Mouse (Mus musculus): Measurements from ENCODE around the gene Tmem182. TPM values are rescaled to one million over a fixed set of nuclear protein-coding genes. Genes with fewer than 3 reads are reported as not detected.

Gene Tmem182
- polyA plus RNA-seq, 1 experiment from 2014 or later: 0.11 TPM

DNA sequence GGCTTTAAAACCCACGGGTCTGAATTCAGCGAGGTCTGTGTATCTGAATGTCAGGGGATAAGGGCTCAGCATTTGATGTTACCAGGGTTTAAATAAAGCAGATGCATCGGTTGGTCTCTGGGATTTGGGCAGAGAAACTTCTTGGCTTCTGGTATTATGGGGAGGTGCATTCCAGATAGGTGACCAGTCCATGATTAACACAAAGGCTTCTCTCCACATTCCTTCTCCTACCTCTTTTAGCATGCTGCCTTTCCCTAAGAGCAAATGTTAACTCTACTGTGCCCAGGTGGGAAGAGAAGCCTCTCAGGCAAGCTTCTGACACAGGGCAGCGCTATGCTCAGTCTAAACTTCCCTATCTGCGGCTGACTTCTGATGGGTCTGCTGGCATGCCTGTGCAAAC is 32.2 kb upstream of the Tmem182 start:
- ATAC-seq: no peak
- WGBS: 91% methylated on average over 5 of the region's 5 CpGs
- Histone ChIP-seq H3K36me3 (ENCODE audit: control insufficient read depth, insufficient read depth, low read length) (peaks cover 6% of the 10 kb centered on the region; the same call in 1 of the 2 replicates), H3K27me3 (replicated peaks; ENCODE audit: control insufficient read depth, insufficient read depth, low read length) (no peaks in the 10 kb centered on the region), H3K4me2 (ENCODE audit: low read length) (no peak overlapping the region), H3K4me1 (ENCODE audit: control insufficient read depth, insufficient read depth, low read depth, low read length) (no peaks in the 10 kb centered on the region), H3K4me3 (ENCODE audit: low read length) (no peak overlapping the region), H3K9me3 (ENCODE audit: control insufficient read depth, low read length) (no peaks in the 10 kb centered on the region), H3K9ac (ENCODE audit: low read depth, low read length) (no peak overlapping the region), H3K27ac (ENCODE audit: low read depth, low read length) (no peak overlapping the region)

DNA sequence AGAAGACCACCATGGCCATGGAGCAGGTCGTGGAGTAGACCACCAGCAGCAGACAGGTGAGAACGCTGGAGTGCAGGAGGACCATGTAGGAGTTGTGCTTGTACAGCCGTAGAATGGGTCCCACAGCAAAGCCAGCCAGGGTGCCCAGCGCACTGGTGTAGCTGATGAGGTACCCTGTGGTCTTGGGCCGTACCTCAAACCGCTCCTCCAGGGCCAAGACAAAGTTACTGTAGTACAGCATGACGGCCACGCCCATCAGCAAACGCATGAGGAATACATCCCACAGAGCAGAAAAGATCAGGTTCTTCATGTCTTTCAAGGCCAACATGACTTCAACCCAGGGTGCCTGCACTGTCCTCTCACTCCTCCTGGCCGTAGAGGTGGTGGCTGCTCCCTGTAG is 31.4 kb upstream of the Tmem182 start:
- 96% methylated on average over 10 of the region's 10 CpGs for WGBS
- H3K36me3 ChIP-seq (ENCODE audit: control insufficient read depth, insufficient read depth, low read length): peaks cover 13% of the 10 kb centered on the region
- H3K27ac ChIP-seq (ENCODE audit: low read depth, low read length): no peak overlapping the region
- no peak overlapping the region for H3K4me3 ChIP-seq (ENCODE audit: low read length)
- no peak overlapping the region for H3K9ac ChIP-seq (ENCODE audit: low read depth, low read length)
- ATAC-seq: no peak
- H3K27me3 ChIP-seq (replicated peaks; ENCODE audit: control insufficient read depth, insufficient read depth, low read length): no peaks in the 10 kb centered on the region
- no peak overlapping the region for H3K4me2 ChIP-seq (ENCODE audit: low read length)
- H3K9me3 ChIP-seq (ENCODE audit: control insufficient read depth, low read length): peaks cover 7% of the 10 kb centered on the region
- no peaks in the 10 kb centered on the region for H3K4me1 ChIP-seq (ENCODE audit: control insufficient read depth, insufficient read depth, low read depth, low read length)

DNA sequence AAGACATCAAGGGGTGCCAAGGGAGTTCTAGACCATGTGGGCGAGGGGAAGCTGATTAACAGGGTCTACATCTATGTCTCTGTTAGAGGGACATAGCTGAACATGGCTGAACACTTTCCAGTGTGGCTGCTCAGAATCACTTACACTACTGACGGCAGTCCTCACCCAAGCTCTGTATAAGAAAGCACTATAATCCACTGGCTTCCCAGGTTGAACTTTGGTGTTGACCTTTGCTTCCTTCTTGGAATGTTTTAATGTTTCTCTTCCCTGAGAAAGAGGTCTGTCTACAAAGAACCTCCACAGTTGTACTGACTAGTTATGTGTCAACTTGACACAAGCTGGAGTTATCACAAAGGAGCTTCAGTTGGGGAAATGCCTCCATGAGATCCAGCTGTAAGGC is 29.3 kb upstream of the Tmem182 start:
- Histone ChIP-seq H3K27ac (ENCODE audit: low read depth, low read length) (no peak overlapping the region), H3K4me3 (ENCODE audit: low read length) (no peak overlapping the region), H3K4me1 (ENCODE audit: control insufficient read depth, insufficient read depth, low read depth, low read length) (no peaks in the 10 kb centered on the region), H3K36me3 (ENCODE audit: control insufficient read depth, insufficient read depth, low read length) (peaks cover 28% of the 10 kb centered on the region), H3K9ac (ENCODE audit: low read depth, low read length) (no peak overlapping the region), H3K9me3 (ENCODE audit: control insufficient read depth, low read length) (peaks cover 15% of the 10 kb centered on the region), H3K27me3 (replicated peaks; ENCODE audit: control insufficient read depth, insufficient read depth, low read length) (no peaks in the 10 kb centered on the region), H3K4me2 (ENCODE audit: low read length) (no peak overlapping the region)
- WGBS: 85% methylated on average over 2 of the region's 2 CpGs
- ATAC-seq: no peak

- H3K9ac ChIP-seq (ENCODE audit: low read depth, low read length): no peak overlapping the region
- WGBS: 90% methylated on average over 3 of the region's 3 CpGs
- peaks cover 30% of the 10 kb centered on the region for H3K36me3 ChIP-seq (ENCODE audit: control insufficient read depth, insufficient read depth, low read length)
- no peak overlapping the region for H3K4me2 ChIP-seq (ENCODE audit: low read length)
- H3K27ac ChIP-seq (ENCODE audit: low read depth, low read length): no peak overlapping the region
- H3K27me3 ChIP-seq (replicated peaks; ENCODE audit: control insufficient read depth, insufficient read depth, low read length): no peaks in the 10 kb centered on the region
- no peak overlapping the region for H3K4me3 ChIP-seq (ENCODE audit: low read length)
- no peak for ATAC-seq
- no peaks in the 10 kb centered on the region for H3K4me1 ChIP-seq (ENCODE audit: control insufficient read depth, insufficient read depth, low read depth, low read length)
- H3K9me3 ChIP-seq (ENCODE audit: control insufficient read depth, low read length): peaks cover 15% of the 10 kb centered on the region
Observed at GRCm38 (mm10) chr1:40776763-40777162, 28.6 kb upstream of the Tmem182 start.

- H3K9ac ChIP-seq (ENCODE audit: low read depth, low read length): no peak overlapping the region
- H3K4me1 ChIP-seq (ENCODE audit: control insufficient read depth, insufficient read depth, low read depth, low read length): no peaks in the 10 kb centered on the region
- ATAC-seq: no peak
- no peak overlapping the region for H3K4me2 ChIP-seq (ENCODE audit: low read length)
- H3K27me3 ChIP-seq (replicated peaks; ENCODE audit: control insufficient read depth, insufficient read depth, low read length): no peaks in the 10 kb centered on the region
- H3K27ac ChIP-seq (ENCODE audit: low read depth, low read length): no peak overlapping the region
- peaks cover 14% of the 10 kb centered on the region for H3K9me3 ChIP-seq (ENCODE audit: control insufficient read depth, low read length)
- no peak overlapping the region for H3K4me3 ChIP-seq (ENCODE audit: low read length)
- 89% methylated on average over 7 of the region's 7 CpGs for WGBS
- H3K36me3 ChIP-seq (ENCODE audit: control insufficient read depth, insufficient read depth, low read length): peaks cover 23% of the 10 kb centered on the region
Observed at GRCm38 (mm10) chr1:40783450-40783849, 22.0 kb upstream of the Tmem182 start.

DNA sequence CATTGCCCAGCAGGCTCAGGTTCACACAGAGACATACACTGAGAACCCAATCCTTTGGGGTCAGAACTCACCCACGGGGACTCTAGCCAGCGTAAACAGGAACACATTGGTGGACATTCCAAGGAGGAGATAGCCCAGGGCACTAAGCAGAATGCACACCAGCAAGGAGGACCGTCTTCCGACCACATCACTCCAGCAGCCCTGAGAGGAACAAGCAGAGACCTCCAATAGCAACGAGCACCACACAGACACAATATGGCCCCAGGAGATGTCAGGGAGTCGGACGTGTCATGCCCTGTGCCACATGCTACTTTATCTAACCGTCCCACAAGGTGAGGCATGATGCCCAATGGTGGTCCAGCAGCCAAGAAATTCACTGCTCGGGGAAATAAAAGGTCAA is 21.1 kb upstream of the Tmem182 start:
- Histone ChIP-seq H3K4me3 (ENCODE audit: low read length) (no peak overlapping the region), H3K4me2 (ENCODE audit: low read length) (no peak overlapping the region), H3K9me3 (ENCODE audit: control insufficient read depth, low read length) (peaks cover 7% of the 10 kb centered on the region), H3K9ac (ENCODE audit: low read depth, low read length) (no peak overlapping the region), H3K36me3 (ENCODE audit: control insufficient read depth, insufficient read depth, low read length) (peaks cover 15% of the 10 kb centered on the region), H3K4me1 (ENCODE audit: control insufficient read depth, insufficient read depth, low read depth, low read length) (no peaks in the 10 kb centered on the region), H3K27ac (ENCODE audit: low read depth, low read length) (no peak overlapping the region), H3K27me3 (replicated peaks; ENCODE audit: control insufficient read depth, insufficient read depth, low read length) (no peaks in the 10 kb centered on the region)
- no peak for ATAC-seq
- 95% methylated on average over 9 of the region's 9 CpGs for WGBS

GRCm38 (mm10) chr1:40785876-40786445 is 19.4 kb upstream of the Tmem182 start:
- ATAC-seq: no peak
- Histone ChIP-seq H3K4me1 (ENCODE audit: control insufficient read depth, insufficient read depth, low read depth, low read length) (peaks cover 4% of the 10 kb centered on the region; the same call in 1 of the 2 replicates), H3K27ac (ENCODE audit: low read depth, low read length) (no peak overlapping the region), H3K4me2 (ENCODE audit: low read length) (no peak overlapping the region), H3K9ac (ENCODE audit: low read depth, low read length) (no peak overlapping the region), H3K27me3 (replicated peaks; ENCODE audit: control insufficient read depth, insufficient read depth, low read length) (no peaks in the 10 kb centered on the region), H3K9me3 (ENCODE audit: control insufficient read depth, low read length) (no peaks in the 10 kb centered on the region), H3K4me3 (ENCODE audit: low read length) (no peak overlapping the region), H3K36me3 (ENCODE audit: control insufficient read depth, insufficient read depth, low read length) (0 out of 2 replicates have a peak, but pooled peaks cover 2% of the 10 kb centered on the region)
- WGBS: 89% methylated on average over 11 of the region's 11 CpGs

DNA sequence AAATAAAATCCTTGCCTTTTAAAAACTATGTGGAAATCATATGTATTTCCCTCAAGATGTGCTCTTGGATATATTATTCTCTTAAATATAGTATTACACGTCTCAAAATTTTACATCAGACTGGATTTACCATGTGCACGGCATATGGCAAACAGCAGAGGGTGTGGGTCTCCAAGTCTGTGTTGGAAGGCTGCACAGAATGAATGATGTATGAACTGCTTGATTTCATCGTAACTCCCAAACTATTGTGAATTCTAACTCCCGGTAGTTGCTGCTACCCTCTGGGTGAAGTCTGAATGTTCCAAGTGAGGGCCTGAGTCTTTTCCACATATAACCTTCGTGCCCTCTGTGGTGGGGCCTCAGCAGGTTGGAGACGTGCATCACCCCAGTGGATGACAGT is 16.4 kb upstream of the Tmem182 start:
- Histone ChIP-seq H3K4me3 (ENCODE audit: low read length) (no peak overlapping the region), H3K4me1 (ENCODE audit: control insufficient read depth, insufficient read depth, low read depth, low read length) (peaks cover 4% of the 10 kb centered on the region; the same call in 1 of the 2 replicates), H3K9ac (ENCODE audit: low read depth, low read length) (no peak overlapping the region), H3K27me3 (replicated peaks; ENCODE audit: control insufficient read depth, insufficient read depth, low read length) (no peaks in the 10 kb centered on the region), H3K27ac (ENCODE audit: low read depth, low read length) (no peak overlapping the region), H3K4me2 (ENCODE audit: low read length) (no peak overlapping the region), H3K9me3 (ENCODE audit: control insufficient read depth, low read length) (no peaks in the 10 kb centered on the region), H3K36me3 (ENCODE audit: control insufficient read depth, insufficient read depth, low read length) (no peaks in the 10 kb centered on the region)
- WGBS: 77% methylated on average over 6 of the region's 6 CpGs
- ATAC-seq: no peak

DNA sequence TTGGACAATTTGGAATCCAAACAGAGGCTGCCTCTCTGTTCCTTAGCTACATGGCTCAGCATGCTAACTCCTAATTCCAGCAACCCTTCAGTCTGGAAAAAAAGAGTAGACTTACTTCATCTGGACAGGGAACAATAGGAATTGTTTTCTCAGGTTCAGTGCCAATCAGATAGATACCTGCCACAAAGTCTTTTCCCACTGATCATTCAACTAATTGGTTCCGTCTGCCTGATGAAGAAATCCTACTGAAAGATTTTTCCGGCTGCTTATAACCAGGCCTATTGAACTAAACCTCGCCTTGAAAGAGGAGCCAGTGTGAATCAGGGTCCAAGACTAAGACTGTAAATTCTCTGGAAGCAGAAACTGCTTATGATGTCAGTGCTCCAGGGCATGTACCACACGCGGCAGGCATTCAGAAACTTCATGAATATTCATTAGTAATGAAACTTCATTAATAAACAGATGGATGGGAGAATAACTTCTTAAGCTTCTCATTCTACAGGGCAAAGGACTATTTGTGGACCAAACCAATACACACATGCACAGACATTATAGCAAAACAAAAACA is 15.7 kb upstream of the Tmem182 start:
- WGBS: 16% methylated on average over 5 of the region's 5 CpGs
- no peaks in the 10 kb centered on the region for H3K27me3 ChIP-seq (replicated peaks; ENCODE audit: control insufficient read depth, insufficient read depth, low read length)
- no peaks in the 10 kb centered on the region for H3K9me3 ChIP-seq (ENCODE audit: control insufficient read depth, low read length)
- H3K36me3 ChIP-seq (ENCODE audit: control insufficient read depth, insufficient read depth, low read length): no peaks in the 10 kb centered on the region
- H3K4me2 ChIP-seq (ENCODE audit: low read length): peak overlapping the region; percentile 63
- H3K9ac ChIP-seq (ENCODE audit: low read depth, low read length): peak overlapping the region; percentile 73
- H3K4me1 ChIP-seq (ENCODE audit: control insufficient read depth, insufficient read depth, low read depth, low read length): peaks cover 4% of the 10 kb centered on the region; the same call in 1 of the 2 replicates
- no peak overlapping the region for H3K27ac ChIP-seq (ENCODE audit: low read depth, low read length)
- peak; percentile 62 for ATAC-seq
- peak overlapping the region; percentile 71 for H3K4me3 ChIP-seq (ENCODE audit: low read length)

All from hindbrain, embryonic 16.5 days (tissue).